Mouse (Mus musculus) layer of hippocampus, adult 18-20 months (tissue): ENCODE data around the gene Crtac1. TPM values are rescaled to one million over a fixed set of nuclear protein-coding genes. Genes with fewer than 3 reads are reported as not detected.
A peak's percentile ranks its signal among the peaks of the same experiment; 100 is the strongest.

Experiments
- DNase-seq, 2 experiments: peaks; one replicate each; pipeline ENCODE4 v3.0.0; 2022; ENCODE audit warnings: low spot score in 2 of 2
- total RNA-seq, 2 experiments: library from RNA; stranded (reverse); gene quantifications; 2 replicates each; pipeline ENCODE4 v1.2.3; 2021

The Crtac1 gene
- total RNA-seq, 2 experiments from 2014 or later, result 90.4 to 104 TPM

DNA sequence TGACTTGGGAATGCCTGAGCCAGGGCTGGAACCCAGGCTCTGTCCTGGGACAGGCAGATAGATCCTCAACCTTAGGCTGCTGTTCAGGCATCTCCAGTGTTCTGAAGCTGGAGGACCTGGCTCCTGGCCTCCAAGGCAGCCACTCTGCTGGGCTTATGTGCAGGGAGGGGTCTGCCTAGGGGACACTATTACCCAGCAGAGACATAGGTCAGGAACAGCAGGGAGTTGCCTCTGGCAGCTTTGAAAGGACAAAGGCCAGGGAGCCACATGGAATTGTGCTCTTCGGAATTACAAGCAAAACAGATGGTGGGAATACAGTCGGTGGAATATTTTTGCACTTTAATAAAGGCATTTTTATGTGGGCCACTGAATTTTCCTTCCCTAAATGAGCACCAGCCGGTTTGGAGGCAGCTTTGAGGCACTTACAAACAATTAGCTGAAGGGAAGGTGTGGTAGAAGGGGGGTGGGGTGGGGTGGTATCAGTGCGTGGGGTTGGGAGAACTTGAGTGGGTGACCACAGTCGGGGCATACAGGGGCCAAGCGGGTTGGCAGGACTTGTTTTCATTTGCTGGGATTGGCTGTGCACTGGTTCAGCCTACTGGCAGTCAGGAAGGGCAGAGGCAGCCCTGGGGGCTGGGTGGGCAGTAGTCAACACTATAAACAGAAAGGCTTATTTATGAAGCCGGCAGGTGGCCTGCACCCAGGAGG is 140.5 kb downstream of the Crtac1 start:
- DNase-seq, result peak; percentile 28 to 71

DNA sequence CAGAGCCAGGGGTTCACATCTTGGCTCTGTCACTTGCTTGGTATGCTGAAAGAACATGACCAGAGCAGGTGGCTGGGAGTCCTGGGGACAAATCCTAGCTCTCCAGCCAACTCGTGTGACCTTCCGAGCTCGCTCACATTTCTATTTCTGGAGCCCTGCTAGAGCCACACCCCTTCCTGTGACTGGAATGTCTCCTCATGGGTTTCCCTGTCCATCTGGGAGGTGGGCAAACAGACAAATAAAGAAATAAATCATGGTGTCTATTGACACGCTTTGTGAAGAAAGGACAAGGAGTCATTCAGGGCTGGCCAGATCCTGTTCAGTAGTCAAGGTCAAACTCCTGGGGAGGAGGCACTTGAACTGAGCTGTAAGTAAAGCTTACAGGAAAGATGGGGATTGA is 143.2 kb downstream of the Crtac1 start:
- DNase-seq, result no peak

DNA sequence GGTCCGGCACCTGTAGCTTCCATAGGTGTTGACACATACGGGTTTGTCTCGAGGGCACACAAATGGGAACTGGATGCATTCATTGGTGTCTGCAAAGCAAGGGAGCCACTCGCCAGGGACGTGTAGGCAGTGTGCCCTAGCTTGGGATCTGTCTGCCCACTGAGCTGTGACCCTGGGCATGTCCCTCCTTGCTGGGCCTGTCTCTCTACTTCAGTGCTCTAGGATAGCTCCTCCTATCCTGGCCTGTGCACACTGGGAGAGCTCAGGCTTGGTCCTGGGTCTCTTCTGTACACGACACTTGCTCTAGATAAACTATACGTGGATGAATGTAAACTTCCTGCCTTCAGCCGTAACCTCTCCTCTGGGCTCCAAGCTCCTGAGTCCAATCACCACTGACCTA is 147.4 kb downstream of the Crtac1 start:
- DNase-seq, result no peak

DNA sequence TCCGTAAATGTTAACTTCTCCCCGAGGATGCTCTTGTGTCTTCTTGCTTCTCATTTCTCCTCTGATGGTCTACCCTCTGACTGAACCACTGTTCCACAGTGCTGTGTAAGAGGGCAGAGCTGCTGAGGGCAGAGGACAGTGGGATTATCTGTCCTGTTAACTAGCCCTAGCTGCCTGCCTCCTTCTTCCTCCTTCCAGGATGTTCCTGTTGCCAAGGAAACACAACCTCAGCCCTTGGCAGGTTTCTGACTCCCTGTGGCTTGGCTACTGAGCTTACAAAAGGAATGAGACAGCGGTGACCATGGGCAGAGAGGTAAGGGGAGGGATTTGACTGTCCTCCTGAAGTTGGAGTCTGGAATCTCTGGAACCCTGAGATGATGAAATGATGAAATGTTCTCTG is 152.0 kb downstream of the Crtac1 start:
- no peak for DNase-seq

DNA sequence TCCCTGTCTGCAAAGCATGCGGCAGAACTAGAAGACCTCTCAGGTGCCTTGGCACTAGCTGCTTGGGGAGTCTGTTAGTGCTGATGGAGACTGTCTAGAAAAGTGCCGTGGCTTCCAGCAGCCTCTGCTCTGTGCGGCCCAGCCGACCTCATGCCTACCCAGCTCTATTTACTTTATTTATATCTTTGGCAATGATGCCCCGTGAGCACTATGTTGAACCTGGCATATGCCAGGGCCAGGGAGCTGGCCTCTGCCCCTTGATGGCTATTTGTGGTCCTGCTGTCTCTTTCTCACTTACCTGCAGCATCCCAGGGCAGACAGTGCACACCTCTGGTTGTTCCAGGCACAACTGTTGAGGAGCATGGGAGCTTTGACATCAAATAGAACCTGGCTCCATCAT is 153.1 kb downstream of the Crtac1 start:
- no peak for DNase-seq

DNA sequence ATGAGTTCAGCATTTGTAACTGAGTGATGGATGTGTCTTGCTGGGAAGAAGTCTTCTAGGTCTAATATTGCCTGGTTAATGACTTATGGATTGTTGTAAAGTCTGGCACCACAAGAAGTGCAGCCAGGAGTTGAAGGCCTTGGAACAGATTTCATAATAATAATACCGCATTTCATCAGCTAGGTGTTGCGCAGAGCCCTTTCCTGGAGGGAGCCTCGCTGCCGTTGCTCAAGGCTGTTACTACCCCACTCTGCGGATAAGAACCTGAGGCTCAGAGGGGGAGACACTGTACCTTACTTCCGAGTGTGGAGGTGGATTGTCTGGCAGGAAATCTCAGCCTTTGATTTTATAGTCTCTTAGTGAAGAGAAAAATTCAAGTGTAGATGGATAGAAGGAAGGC is 154.3 kb downstream of the Crtac1 start:
- DNase-seq, result no peak

DNA sequence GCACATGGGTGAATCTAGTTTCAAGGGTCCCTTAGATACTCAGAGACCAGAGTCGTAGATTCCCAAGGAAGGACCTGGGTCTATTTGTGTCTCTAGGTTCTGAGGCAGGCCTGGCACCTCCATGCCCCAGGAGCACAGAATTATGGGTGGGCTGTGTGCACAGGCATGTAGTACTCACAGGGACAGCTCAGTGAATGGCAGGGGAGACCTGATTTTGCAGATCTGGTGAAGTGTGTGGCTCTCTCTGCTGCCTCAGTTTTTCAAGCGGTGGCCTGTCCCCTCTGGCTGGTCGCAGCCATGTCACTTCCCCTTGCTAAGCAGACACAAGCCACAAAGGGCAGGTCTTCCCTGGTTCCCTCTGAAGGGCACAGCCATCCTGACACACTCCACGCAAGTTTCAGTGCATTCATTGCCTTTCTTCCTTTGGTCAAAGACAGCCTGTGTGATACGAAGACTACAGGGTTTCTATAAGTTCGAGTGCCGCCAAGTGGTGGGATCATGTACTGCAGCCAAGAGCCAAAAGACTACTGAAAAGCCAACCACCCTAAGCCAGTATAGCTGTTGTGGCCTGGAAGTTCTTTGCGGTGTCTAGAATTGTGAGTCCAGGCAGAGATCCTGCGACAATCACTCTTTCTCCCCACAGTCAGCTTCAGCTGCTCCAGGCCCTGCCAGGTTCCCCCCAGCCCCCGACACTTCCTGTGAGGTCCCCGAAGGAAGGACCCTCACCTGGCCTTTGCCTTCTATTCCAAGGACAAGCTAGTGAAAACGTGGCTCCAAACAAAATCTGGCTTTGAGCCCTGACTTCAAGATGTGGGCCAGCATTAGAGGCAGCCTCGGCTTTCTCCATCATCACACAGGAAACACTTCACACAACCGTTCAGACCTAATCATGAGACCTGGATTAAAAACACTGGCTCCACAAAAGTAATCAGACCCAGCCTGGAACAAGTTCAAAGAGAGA is 159.3 kb downstream of the Crtac1 start:
- peak; percentile 76 to 96 for DNase-seq

DNA sequence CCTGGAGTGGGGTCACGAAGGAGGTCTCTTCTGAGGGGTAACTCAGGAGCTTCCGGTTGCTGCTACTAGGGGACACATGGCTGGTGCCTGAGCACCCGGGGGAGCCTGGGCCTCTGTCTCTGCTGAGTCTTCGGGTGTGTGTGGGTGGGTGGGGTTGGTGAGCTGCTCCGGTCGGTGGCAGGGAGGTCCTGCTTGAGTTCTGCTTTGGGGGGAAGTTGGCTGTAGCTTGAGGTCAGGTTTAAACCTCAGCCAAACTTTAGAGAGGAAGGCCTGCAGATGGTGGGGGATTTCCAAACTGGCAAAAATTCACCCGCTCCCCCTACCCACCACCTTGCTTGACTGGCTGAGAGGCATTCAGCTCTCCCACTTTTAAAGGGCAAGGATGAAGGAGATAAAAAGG is 160.4 kb downstream of the Crtac1 start:
- DNase-seq, result no peak

DNA sequence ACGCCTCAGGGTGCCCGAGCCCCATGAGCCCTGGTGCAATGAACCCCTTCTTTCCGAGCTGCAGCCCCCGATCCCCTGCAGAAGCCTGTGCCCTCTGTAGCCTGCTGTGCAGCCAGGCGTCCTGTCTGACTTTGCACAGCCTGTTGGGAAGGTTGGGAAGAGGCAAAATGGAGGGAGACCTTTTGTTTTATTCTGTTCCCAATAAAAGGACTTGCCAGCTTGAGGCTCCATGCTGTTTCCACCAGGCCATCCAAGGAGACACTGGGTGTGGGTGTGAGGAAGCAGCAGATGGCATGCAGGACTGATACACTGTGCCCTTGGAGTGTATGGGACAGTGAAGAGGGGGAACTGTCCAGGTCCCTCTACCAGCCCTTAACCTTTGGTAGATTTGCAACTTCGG is 161.5 kb downstream of the Crtac1 start:
- DNase-seq, result no peak

DNA sequence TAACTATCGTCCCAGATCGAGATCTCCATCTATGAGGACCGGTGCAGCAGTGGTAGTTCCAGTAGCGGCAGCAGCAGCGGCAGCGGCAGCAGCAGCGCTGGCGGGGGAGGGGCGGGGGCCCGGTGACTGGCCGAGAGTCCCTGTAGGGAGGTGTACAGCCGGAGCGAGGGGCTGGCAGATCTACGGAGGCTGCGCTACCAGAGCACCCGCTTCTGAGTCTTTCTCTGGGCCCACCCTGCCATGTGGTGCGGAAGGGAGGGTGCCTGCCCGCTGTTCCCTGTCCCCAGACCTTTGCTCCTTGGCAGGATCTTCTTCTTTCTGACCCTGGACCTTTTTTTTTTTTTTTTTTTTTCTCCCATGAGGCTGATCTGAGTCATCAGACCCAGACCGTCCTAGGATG is 163.2 kb downstream of the Crtac1 start:
- DNase-seq, result no peak

DNA sequence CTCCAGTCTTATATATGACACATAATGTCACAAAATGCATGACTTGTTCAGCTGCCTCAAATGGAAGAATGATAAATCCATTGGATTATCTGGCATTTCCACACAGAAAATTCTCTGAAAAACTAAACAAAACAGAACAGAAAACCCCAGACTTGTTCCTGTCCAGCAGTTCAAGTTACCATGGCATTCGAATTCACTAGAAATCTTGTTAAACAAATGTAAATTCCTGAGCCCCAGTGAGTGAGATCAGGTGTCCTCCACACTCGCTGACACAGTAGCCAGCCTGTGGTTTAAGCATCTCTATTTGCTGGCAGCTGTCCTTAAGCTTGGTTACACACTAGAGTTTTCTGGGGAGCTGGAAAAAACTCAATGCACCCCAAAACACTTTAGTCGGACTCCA is 168.1 kb downstream of the Crtac1 start:
- DNase-seq, result no peak

DNA sequence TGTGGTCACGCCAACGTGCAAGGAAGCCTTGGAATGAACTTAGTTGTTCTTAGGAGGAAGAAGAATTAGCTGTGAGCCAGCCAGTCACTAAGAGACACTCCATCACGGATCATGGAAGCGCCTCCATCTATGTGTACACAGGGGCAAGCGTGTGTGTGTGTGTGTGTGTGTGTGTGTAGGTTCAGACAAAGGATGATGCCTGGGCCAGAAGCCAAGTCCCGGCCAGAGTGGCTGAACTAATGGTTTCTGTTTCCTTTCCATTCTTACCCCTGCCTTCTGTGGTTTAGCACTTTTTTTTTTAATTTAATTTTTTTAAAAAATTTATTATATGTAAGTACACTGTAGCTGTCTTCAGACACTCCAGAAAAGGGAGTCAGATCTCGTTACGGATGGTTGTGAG is 171.1 kb downstream of the Crtac1 start:
- no peak for DNase-seq

DNA sequence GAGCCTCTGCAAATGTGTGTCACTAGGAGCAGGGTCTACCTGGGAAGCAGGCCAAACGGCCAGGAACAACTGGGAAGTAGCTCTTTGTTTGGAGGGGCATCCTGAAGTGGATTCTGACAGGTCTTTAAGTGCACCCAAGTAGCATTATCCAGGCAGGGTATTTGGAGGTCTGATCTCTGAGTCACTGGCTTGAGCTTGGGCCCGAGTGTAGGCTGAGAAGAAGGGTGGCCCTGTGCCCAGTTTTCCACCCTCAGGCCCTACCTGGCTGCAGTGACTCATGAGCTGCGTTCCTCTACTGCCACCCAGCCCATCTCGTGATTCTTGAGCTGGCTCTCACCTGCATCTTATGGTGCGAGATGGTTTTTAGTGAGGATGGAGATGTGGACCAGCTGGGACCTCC is 173.0 kb downstream of the Crtac1 start:
- DNase-seq, result no peak

DNA sequence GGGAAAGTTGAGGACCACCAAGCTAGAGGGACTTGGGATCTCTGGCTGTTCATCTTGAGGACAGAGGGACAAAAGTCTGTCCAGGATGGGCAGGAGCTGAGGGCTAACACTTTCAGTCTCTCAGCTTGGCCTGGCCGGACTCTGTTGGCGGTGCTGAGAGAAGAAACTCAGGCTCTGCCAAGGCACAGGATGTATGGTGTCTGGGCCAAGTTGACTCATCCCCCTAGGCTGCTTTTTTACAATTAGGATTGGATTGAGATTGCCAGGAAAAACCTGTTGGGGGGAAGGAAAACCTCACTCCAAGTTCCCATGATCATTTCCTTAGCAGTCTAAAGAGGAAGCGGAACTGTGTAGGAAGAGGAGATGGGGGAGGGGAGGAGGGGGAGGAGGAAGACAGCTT is 173.6 kb downstream of the Crtac1 start:
- no peak for DNase-seq

DNA sequence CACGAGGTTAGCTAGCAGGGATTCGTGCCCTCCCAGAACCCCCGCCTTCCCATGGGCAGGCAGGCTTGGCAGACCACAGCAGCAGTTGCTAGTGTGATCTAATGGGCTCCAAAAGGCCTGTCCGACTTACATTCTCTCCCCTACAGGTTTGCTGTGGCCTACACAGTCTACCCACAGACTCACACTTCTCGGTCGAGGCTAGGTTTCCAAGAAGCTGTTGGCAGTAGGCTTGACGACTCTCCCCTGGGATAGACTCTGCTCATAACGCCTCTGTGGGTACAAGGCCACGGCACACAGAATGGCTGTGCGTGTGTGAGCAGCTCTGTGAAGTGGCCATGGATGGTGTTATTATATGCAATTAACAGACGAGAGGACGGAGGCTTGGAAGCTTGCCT is 174.3 kb downstream of the Crtac1 start:
- no peak for DNase-seq

DNA sequence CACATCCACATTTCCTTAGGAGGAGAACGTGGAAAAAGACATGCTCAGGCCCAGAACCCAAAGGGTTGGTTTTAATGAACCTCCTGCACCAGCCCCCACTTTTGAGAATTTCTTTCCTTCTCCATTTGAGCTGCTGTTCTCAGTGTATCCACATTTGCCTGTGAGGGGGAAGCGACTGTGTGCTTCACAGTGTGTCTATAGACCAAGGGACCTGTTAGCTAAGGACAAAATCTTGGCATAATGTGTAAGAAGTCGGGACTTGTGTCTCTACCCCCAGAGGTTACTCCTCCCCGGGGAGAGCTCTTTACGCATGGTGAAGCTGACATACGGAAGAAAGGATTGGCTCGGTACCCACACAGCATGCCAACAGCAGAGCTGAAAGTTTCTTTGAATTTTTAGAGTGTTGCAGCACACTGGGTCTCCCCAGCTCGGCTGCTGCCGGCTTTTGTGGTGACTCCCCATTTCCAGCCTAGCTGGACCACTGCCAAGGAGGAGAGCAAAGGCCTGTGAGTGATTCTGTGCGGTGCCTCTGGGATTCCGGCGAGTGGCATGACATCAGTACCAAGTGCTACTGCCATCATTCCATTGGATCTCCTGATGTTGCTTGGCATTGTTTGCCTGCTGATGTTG is 174.9 kb downstream of the Crtac1 start:
- peak; percentile 53 to 61 for DNase-seq

DNA sequence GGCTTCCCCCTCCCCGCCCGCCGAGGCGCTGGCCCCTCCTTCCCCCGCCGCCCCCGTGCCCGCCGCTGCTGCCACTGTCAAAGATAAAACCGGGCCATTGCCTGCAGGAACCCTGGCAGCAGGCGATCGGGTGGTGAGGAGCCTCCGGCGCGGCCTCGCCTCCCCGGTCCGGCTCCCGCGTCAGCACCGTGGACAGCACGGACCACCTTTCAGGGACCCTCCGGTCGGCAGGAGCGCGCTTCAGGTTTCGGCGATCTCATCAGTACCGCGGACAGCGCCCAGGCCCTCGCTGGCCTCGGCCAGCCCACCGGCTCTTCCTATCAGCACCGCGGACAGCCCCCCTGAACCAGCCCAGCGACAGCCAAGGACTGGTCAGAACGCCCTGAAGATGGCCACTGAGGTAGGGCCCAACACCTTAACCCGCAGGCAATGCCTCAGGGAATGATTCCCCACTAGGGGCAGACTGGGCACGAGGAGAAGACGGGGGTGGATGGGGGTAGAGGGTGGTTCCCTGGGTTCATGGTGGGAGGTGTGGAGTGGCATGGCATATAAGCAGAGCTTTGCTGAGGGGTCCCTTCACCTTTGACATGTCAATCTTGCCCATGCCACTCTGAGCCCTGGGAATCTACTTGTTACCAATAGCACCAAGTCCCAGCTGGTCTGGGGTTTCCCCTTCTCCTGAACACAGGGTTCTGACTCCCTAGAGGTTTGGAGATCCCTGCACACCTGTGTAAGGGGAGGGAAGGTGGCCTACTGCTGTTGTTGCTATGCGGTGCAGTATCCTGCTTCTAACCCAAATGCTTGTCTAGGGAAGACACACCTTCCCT is 175.6 kb downstream of the Crtac1 start:
- peak; percentile 36 to 39 for DNase-seq

DNA sequence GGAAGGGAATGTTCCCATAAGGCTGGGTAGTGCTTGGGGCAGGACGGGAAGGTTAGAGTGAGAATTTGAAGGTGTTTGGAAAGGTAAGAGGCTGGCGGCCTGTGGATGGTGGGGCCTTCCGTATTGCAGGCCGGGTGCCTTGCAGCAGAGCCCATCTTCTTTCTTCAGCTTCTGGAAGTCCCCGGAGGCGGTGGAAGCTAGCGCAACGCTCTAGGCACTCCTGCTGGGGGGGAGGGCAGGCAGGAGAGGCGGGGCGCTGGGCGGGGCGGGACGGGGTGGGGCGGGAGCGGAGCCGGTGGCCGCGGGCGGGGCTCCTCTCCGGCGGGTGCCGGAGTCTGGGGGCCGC is 176.2 kb downstream of the Crtac1 start:
- DNase-seq, result peak; percentile 39 to 49

DNA sequence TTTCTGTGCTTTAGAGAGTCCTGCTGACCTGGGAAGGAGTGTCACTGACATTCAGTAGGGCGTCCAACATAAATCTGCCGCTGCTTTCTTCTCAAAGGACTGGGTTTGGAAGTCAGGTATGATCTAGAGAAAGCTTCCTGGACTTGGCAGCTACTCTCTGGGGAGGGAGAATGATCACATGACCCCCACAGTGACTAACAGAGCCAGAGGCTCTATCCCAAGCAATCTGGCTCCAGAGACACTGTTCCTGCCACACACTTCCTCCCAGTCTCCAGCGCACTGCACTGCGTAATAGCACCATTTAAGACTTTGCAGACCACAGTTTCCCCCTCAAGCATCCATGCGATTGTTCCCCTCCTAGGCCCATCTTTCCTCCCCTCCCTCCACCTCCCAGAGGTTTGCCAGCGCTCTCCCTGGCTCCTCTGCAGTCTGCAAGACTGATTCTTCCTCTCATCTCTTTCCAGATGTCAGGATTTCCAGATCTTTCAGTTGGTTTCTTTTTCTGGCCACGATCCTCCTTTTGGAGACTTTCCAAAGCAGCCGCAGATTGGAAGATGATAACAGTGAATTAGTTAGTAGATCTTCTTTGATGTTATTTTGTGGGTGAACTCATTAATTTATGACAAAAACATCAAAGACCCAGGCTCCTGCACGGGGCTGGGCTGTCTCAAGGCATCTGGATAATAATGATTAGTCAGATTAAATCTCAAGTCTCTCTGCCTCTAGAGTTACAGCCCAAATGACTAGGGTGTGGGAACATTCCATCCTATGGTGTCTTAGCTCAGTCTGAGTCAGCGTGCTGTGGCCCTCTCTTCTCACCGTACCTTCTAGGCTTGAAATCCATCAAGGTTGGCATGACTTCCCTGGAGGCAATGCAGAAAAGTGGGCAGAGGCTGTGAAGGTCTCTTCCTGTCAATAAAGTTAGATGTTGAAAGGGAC is 181.3 kb downstream of the Crtac1 start:
- no peak for DNase-seq

DNA sequence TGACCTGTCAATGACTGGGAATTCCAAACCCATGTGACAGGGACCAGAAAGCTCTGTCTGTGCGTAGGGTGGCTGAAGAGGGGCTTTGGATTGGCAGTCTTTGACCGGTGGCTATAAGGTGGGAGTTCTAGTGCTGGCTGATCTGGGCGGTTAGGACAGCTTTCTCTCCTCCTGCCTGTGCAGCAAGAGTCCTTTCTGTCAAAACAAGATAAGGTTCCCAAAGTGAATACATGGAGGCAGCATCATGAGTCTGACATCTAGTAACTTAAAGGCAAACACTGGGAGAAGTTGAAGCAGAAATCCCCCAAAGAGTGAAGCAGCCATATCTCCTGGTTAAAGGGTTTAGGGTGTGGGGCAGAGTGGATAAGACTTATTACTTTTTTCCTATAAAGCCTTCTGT is 184.1 kb downstream of the Crtac1 start, which contains the start of gene Golga7b:
Gene Golga7b, plus strand, starts transcription at position 56 of the 400 bp plus-strand sequence.
- DNase-seq, result no peak
